Mouse (Mus musculus): Measurements from ENCODE around the gene Meis1. TPM values are rescaled to one million over a fixed set of nuclear protein-coding genes. Genes with fewer than 3 reads are reported as not detected.

The Meis1 gene
- polyA plus RNA-seq (2015; fragmentation: Nextera tagmentation; extraction: Ambion mirVana) = 43.4 and 45.1 TPM in 2 replicates

- under 1% methylated on average over 29 of the region's 29 CpGs for WGBS
- Histone ChIP-seq H3K27ac (peak within 1 kb of the TSS; percentile 98), H3K27me3 (peaks cover 25% of the 10 kb centered on the region), H3K9me3 (no peaks in the 10 kb centered on the region), H3K36me3 (no peaks in the 10 kb centered on the region), H3K4me2 (replicated peaks) (peak within 1 kb of the TSS; percentile 88), H3K4me3 (replicated peaks) (peak within 1 kb of the TSS; percentile 65), H3K4me1 (replicated peaks) (peaks cover 51% of the 10 kb centered on the region), H3K9ac (replicated peaks) (peak within 1 kb of the TSS; percentile 98)
- peak; percentile 92 for ATAC-seq
These were observed at the start of gene Meis1 for GRCm38 (mm10) chr11:19018489-19019203. Meis1 (minus strand) TSS chr11:19018985.

- Histone ChIP-seq H3K36me3 (no peaks in the 10 kb centered on the region), H3K9ac (replicated peaks) (no peak overlapping the region), H3K4me2 (replicated peaks) (no peak overlapping the region), H3K4me3 (replicated peaks) (no peak overlapping the region), H3K27ac (no peak overlapping the region), H3K4me1 (replicated peaks) (no peaks in the 10 kb centered on the region), H3K27me3 (no peaks in the 10 kb centered on the region), H3K9me3 (no peaks in the 10 kb centered on the region)
- no peak for ATAC-seq
- WGBS = 90% methylated on average over 5 of the region's 5 CpGs
These were observed 48.5 kb upstream of the Meis1 start for GRCm38 (mm10) chr11:19067334-19067733.

- WGBS = 58% methylated on average over 7 of the region's 7 CpGs
These were observed 30.5 kb upstream of the Meis1 start for GRCm38 (mm10) chr11:19049276-19049675.

GRCm38 (mm10) chr11:19036595-19037166 lies 17.9 kb upstream of the Meis1 start:
- Histone ChIP-seq H3K4me3 (replicated peaks) (no peak overlapping the region), H3K9me3 (no peaks in the 10 kb centered on the region), H3K9ac (replicated peaks) (no peak overlapping the region), H3K4me2 (replicated peaks) (no peak overlapping the region), H3K36me3 (no peaks in the 10 kb centered on the region), H3K4me1 (replicated peaks) (no peaks in the 10 kb centered on the region), H3K27ac (no peak overlapping the region), H3K27me3 (0 out of 2 replicates have a peak, but pooled peaks cover 4% of the 10 kb centered on the region)
- ATAC-seq = no peak
- 97% methylated on average over 10 of the region's 10 CpGs for WGBS

More at GRCm38 (mm10) chr11:19049276-19049675, 30.5 kb upstream of the Meis1 start:
- H3K9ac ChIP-seq (replicated peaks) = no peak overlapping the region
- H3K36me3 ChIP-seq = no peaks in the 10 kb centered on the region
- ATAC-seq = no peak
- no peak overlapping the region for H3K4me3 ChIP-seq (replicated peaks)
- no peaks in the 10 kb centered on the region for H3K4me1 ChIP-seq (replicated peaks)
- H3K27ac ChIP-seq = no peak overlapping the region
- no peaks in the 10 kb centered on the region for H3K9me3 ChIP-seq
- no peak overlapping the region for H3K4me2 ChIP-seq (replicated peaks)
- 0 out of 2 replicates have a peak, but pooled peaks cover 3% of the 10 kb centered on the region for H3K27me3 ChIP-seq

GRCm38 (mm10) chr11:19026581-19027561 lies 8.1 kb upstream of the Meis1 start:
- peaks cover 20% of the 10 kb centered on the region for H3K4me1 ChIP-seq (replicated peaks)
- peaks cover 27% of the 10 kb centered on the region for H3K27me3 ChIP-seq
- ATAC-seq = peak; percentile 91
- peak overlapping the region; percentile 73 for H3K9ac ChIP-seq (replicated peaks)
- peak overlapping the region; percentile 98 for H3K4me2 ChIP-seq (replicated peaks)
- 1% methylated on average over 58 of the region's 58 CpGs for WGBS
- H3K9me3 ChIP-seq = no peaks in the 10 kb centered on the region
- no peaks in the 10 kb centered on the region for H3K36me3 ChIP-seq
- H3K27ac ChIP-seq = 0 out of 2 replicates have a peak overlapping the region, but pooled peaks have one; percentile 3
- peak overlapping the region; percentile 52 for H3K4me3 ChIP-seq (replicated peaks)

GRCm38 (mm10) chr11:19025976-19026520 lies 7.3 kb upstream of the Meis1 start:
- Histone ChIP-seq H3K27ac (no peak overlapping the region), H3K27me3 (peaks cover 36% of the 10 kb centered on the region)

GRCm38 (mm10) chr11:19024496-19025265 lies 5.9 kb upstream of the Meis1 start:
- Histone ChIP-seq H3K4me1 (replicated peaks) (peaks cover 30% of the 10 kb centered on the region), H3K4me3 (replicated peaks) (no peak overlapping the region), H3K27ac (no peak overlapping the region), H3K4me2 (replicated peaks) (no peak overlapping the region), H3K9me3 (no peaks in the 10 kb centered on the region), H3K36me3 (no peaks in the 10 kb centered on the region), H3K27me3 (peaks cover 38% of the 10 kb centered on the region), H3K9ac (replicated peaks) (no peak overlapping the region)
- WGBS = 29% methylated on average over 8 of the region's 8 CpGs
- no peak for ATAC-seq

More at GRCm38 (mm10) chr11:19025976-19026520, 7.3 kb upstream of the Meis1 start:
- peak overlapping the region; percentile 98 for H3K4me2 ChIP-seq (replicated peaks)
- ATAC-seq = no peak
- H3K9me3 ChIP-seq = no peaks in the 10 kb centered on the region
- no peaks in the 10 kb centered on the region for H3K36me3 ChIP-seq
- H3K4me1 ChIP-seq (replicated peaks) = peaks cover 27% of the 10 kb centered on the region
- peak overlapping the region; percentile 52 for H3K4me3 ChIP-seq (replicated peaks)
- H3K9ac ChIP-seq (replicated peaks) = peak overlapping the region; percentile 73
- whole genome bisulfite sequencing = 3% methylated on average over 11 of the region's 11 CpGs

- peaks cover 33% of the 10 kb centered on the region for H3K27me3 ChIP-seq
- no peaks in the 10 kb centered on the region for H3K36me3 ChIP-seq
- H3K9ac ChIP-seq (replicated peaks) = no peak overlapping the region
- peaks cover 30% of the 10 kb centered on the region for H3K4me1 ChIP-seq (replicated peaks)
- H3K9me3 ChIP-seq = no peaks in the 10 kb centered on the region
- no peak overlapping the region for H3K4me3 ChIP-seq (replicated peaks)
- 16% methylated on average over 5 of the region's 5 CpGs for WGBS
- no peak overlapping the region for H3K27ac ChIP-seq
- no peak for ATAC-seq
- H3K4me2 ChIP-seq (replicated peaks) = no peak overlapping the region
These were observed 4.6 kb upstream of the Meis1 start for GRCm38 (mm10) chr11:19023356-19023755.

GRCm38 (mm10) chr11:19022576-19022975 lies 3.8 kb upstream of the Meis1 start:
- peaks cover 31% of the 10 kb centered on the region for H3K4me1 ChIP-seq (replicated peaks)
- no peak overlapping the region for H3K4me3 ChIP-seq (replicated peaks)
- no peak overlapping the region for H3K27ac ChIP-seq
- H3K36me3 ChIP-seq = no peaks in the 10 kb centered on the region
- WGBS = 23% methylated on average over 2 of the region's 2 CpGs
- no peaks in the 10 kb centered on the region for H3K9me3 ChIP-seq
- no peak overlapping the region for H3K4me2 ChIP-seq (replicated peaks)
- H3K27me3 ChIP-seq = peaks cover 30% of the 10 kb centered on the region
- no peak for ATAC-seq
- no peak overlapping the region for H3K9ac ChIP-seq (replicated peaks)

GRCm38 (mm10) chr11:19020951-19021710 lies 2.3 kb upstream of the Meis1 start:
- peaks cover 30% of the 10 kb centered on the region for H3K27me3 ChIP-seq
- peak overlapping the region; percentile 88 for H3K4me2 ChIP-seq (replicated peaks)
- H3K9me3 ChIP-seq = no peaks in the 10 kb centered on the region
- peaks cover 29% of the 10 kb centered on the region for H3K4me1 ChIP-seq (replicated peaks)
- ATAC-seq = peak; percentile 15
- 1% methylated on average over 28 of the region's 28 CpGs for whole genome bisulfite sequencing
- H3K9ac ChIP-seq (replicated peaks) = peak overlapping the region; percentile 61
- peak overlapping the region; percentile 65 for H3K4me3 ChIP-seq (replicated peaks)
- peak overlapping the region; percentile 98 for H3K27ac ChIP-seq
- no peaks in the 10 kb centered on the region for H3K36me3 ChIP-seq
